9 mouse cellular contexts compared by ENCODE assay signal in the genomic region with DNA sequence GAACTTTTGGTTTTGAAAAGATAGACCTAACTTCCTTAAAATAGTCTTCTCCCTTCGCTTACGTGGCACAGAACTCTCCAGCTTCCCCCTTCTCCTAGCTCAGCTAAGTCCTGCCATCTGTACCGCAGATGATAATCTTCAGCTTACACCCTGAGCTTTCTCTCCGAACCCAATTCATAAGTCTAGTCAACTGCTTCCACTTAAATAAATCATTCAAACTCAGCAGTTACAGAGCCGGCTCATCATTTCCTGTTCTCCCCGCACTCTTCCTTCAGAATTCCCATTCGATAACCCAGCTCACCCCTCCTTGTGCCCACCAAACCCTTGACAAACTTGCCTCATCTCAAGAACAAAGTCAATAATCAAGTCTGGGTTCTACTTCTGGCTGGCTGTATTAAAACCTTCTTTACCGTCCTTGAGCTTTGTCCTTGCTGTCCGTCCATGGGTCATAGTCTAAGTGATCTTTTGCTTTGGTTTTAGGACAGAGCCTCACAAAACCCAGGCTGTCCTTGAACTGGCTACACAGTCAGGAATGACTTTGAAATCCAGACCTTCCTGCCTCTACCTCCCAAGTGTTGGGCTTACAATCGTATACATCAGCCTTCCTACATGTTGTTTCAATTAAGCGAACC. TPM values are rescaled to one million over a fixed set of nuclear protein-coding genes. Genes with fewer than 3 reads are reported as not detected.
DNase-seq lines count a peak whose midpoint lies in the region; ATAC-seq and TF ChIP-seq lines count a peak whose summit lies in the region.
"Had no signal": no experiment of that assay in that cellular context is flagged by ENCODE, and none has a peak within 500 bp of the region (broad histone marks: within the 10 kb centered on the region; RNA-seq: fewer than 3 reads in every experiment).

No protein-coding gene starts in this region.

- peak; percentile 73 for DNase-seq in heart, adult 11 months
- DNase-seq in heart, adult 18-20 months, result no peak
- peak; percentile 56 for DNase-seq in G1E (ENCODE audit: low spot score)
- DNase-seq in right cerebral cortex, adult 18-20 months, result no peak
- DNase-seq in urinary bladder, postnatal 36 days (ENCODE audit: low spot score in 2 of 2), result no peak
- no peak for DNase-seq in frontal cortex, postnatal 10 days (ENCODE audit: low spot score in 2 of 2)

- no peak for TF ChIP-seq CTCF in G1E (IDR thresholded peaks at IDR 0.05; ENCODE audit: low read depth, low read length)

- 55% methylated on average over 11 of the region's 11 CpGs for WGBS in heart, embryonic 16.5 days

- peaks cover 8% of the 10 kb centered on the region for H3K9me3 ChIP-seq in G1E (replicated peaks)
- 0 out of 2 replicates have a peak, but pooled peaks cover 4% of the 10 kb centered on the region for H3K9me3 ChIP-seq in heart, embryonic 16.5 days (replicated peaks; ENCODE audit: control insufficient read depth, low read length)

- peak overlapping the region; percentile 78 for H3K4me3 ChIP-seq in G1E (ENCODE audit: low read depth, low read length)
- H3K4me3 ChIP-seq in heart, embryonic 16.5 days (ENCODE audit: low read length), result peak overlapping the region; percentile 87

- peaks cover 33% of the 10 kb centered on the region for H3K36me3 ChIP-seq in G1E (replicated peaks)
- H3K36me3 ChIP-seq in heart, embryonic 16.5 days (ENCODE audit: control insufficient read depth, insufficient read depth), result peaks cover 21% of the 10 kb centered on the region

- no peaks in the 10 kb centered on the region for H3K27me3 ChIP-seq in G1E (ENCODE audit: insufficient read depth, low read length)
- no peaks in the 10 kb centered on the region for H3K27me3 ChIP-seq in heart, embryonic 16.5 days (ENCODE audit: control insufficient read depth, insufficient read depth, low read length)

- peak; percentile 54 for ATAC-seq in G1E (ENCODE audit: extremely low read depth, insufficient number of reproducible peaks, low FRiP score, poor library complexity, severe bottlenecking)
- ATAC-seq in heart, embryonic 16.5 days (replicated peaks; ENCODE audit: extremely low read depth, insufficient read depth, low FRiP score), result no peak
- peak; percentile 63 for ATAC-seq in megakaryocyte, adult 5-6 weeks (ENCODE audit: poor library complexity, severe bottlenecking)

- H3K4me2 ChIP-seq in heart, embryonic 16.5 days (ENCODE audit: low read depth, low read length), result peak overlapping the region; percentile 69

- peak overlapping the region; percentile 83 for H3K9ac ChIP-seq in heart, embryonic 16.5 days (ENCODE audit: low read length)

- peaks cover 17% of the 10 kb centered on the region for H3K4me1 ChIP-seq in G1E (ENCODE audit: insufficient read depth, low read depth, low read length)
- H3K4me1 ChIP-seq in heart, embryonic 16.5 days (ENCODE audit: control insufficient read depth, insufficient read depth, low read length), result peaks cover 8% of the 10 kb centered on the region

- H3K27ac ChIP-seq in heart, embryonic 16.5 days (ENCODE audit: low read length), result peak overlapping the region; percentile 51; the same call in 1 of the 2 replicates

RNA-seq across cellular contexts. Expression of a gene that starts 0.6 kb away (rescaled TPM):
- total RNA-seq in heart, adult 18-20 months (2021), result 10 to 100 TPM; 31.2 to 33.1 TPM
- total RNA-seq in G1E (2014; fragmentation: Nextera tagmentation), result 82.8 and 86.8 TPM in 2 replicates
- 109 and 131 TPM in 2 replicates for total RNA-seq in G1E (2017)
- polyA plus RNA-seq in G1E (2012), result 2.6 and 3.1 TPM in 2 replicates
- 46.6 and 51.2 TPM in 2 replicates for polyA plus RNA-seq in heart, embryonic 16.5 days (2015; fragmentation: Nextera tagmentation; extraction: Ambion mirVana)
- total RNA-seq in megakaryocyte, adult 5-6 weeks (2015), result 56.8 and 68.8 TPM in 2 replicates
- 96.2 and 104 TPM in 2 replicates for total RNA-seq in megakaryocyte, adult 5-6 weeks (2017)

RNA-seq across cellular contexts. Expression of a gene that starts 0.9 kb away (rescaled TPM):
- 1 to 10 TPM in 1 of 2 experiments, under 1 TPM in 1; 0.37 to 1.3 TPM for total RNA-seq in heart, adult 18-20 months (2021)
- total RNA-seq in G1E (2014; fragmentation: Nextera tagmentation) (0.68 and 2.2 TPM in 2 replicates), G1E (2017) (0.76 and 1.6 TPM in 2 replicates)
- 0.01 TPM in 1 of 2 replicates, not detected in the other for polyA plus RNA-seq in G1E (2012)
- 3.1 and 3.8 TPM in 2 replicates for polyA plus RNA-seq in heart, embryonic 16.5 days (2015; fragmentation: Nextera tagmentation; extraction: Ambion mirVana)
- total RNA-seq in megakaryocyte, adult 5-6 weeks (2015), result 0.22 and 0.27 TPM in 2 replicates
- total RNA-seq in megakaryocyte, adult 5-6 weeks (2017), result 0.28 and 0.29 TPM in 2 replicates

RNA-seq across cellular contexts. Expression of a gene that starts 23.1 kb away (rescaled TPM):
- total RNA-seq in heart, adult 18-20 months (2021), result 1 to 10 TPM in 1 of 2 experiments, under 1 TPM in 1; 0.77 to 1.0 TPM
- total RNA-seq in G1E (2014; fragmentation: Nextera tagmentation) (1.4 TPM in 1 of 2 replicates, not detected in the other), G1E (2017) (0.12 and 0.55 TPM in 2 replicates)
- polyA plus RNA-seq in G1E (2012), result 0.03 TPM in 1 of 2 replicates, not detected in the other
- 0.76 and 1.3 TPM in 2 replicates for polyA plus RNA-seq in heart, embryonic 16.5 days (2015; fragmentation: Nextera tagmentation; extraction: Ambion mirVana)
- 0.09 TPM in 1 of 2 replicates, not detected in the other for total RNA-seq in megakaryocyte, adult 5-6 weeks (2015)
- total RNA-seq in megakaryocyte, adult 5-6 weeks (2017), result not detected in 2 replicates

RNA-seq across cellular contexts. Expression of a gene that starts 29.6 kb away (rescaled TPM):
- total RNA-seq in heart, adult 18-20 months (2021), result 1 to 10 TPM; 4.9 to 7.2 TPM
- total RNA-seq in G1E (2014; fragmentation: Nextera tagmentation) (39.4 and 49.1 TPM in 2 replicates), G1E (2017) (90.4 and 110 TPM in 2 replicates)
- polyA plus RNA-seq in G1E (2012), result 11.9 and 15.2 TPM in 2 replicates
- 24.7 and 26.1 TPM in 2 replicates for polyA plus RNA-seq in heart, embryonic 16.5 days (2015; fragmentation: Nextera tagmentation; extraction: Ambion mirVana)
- total RNA-seq in megakaryocyte, adult 5-6 weeks (2015), result 4.1 and 5.1 TPM in 2 replicates
- 3.5 and 6.3 TPM in 2 replicates for total RNA-seq in megakaryocyte, adult 5-6 weeks (2017)

RNA-seq across cellular contexts. Expression of a gene that starts 41.5 kb away (rescaled TPM):
- total RNA-seq in heart, adult 18-20 months (2021), result not detected
- total RNA-seq in G1E (2014; fragmentation: Nextera tagmentation) (not detected in 2 replicates), G1E (2017) (0.06 TPM in 1 of 2 replicates, not detected in the other)
- polyA plus RNA-seq in G1E (2012), result not detected in 2 replicates
- 0.16 TPM in 1 of 2 replicates, not detected in the other for polyA plus RNA-seq in heart, embryonic 16.5 days (2015; fragmentation: Nextera tagmentation; extraction: Ambion mirVana)
- total RNA-seq in megakaryocyte, adult 5-6 weeks (2015), result not detected in 2 replicates
- total RNA-seq in megakaryocyte, adult 5-6 weeks (2017), result not detected in 2 replicates
- total RNA-seq: neutrophil, adult 5-6 weeks had no signal

Comparison
In these comparisons a context has a peak if more than half of its experiments do, and no peak if none do; other contexts are left out.
1. DNase-seq: peak in heart, adult 11 months (single experiment) and G1E (single experiment); none in heart, adult 18-20 months (0 of 2), right cerebral cortex, adult 18-20 months (single experiment), urinary bladder, postnatal 36 days (0 of 2) and frontal cortex, postnatal 10 days (0 of 2).